Mouse (Mus musculus) lung, postnatal 25 days (tissue): ENCODE results near the gene Cfap58.

Experiments
- DNase-seq: peaks from one replicate; pipeline ENCODE4 v3.0.0; 2022; ENCODE audit warnings: low spot score

The Cfap58 gene

DNA sequence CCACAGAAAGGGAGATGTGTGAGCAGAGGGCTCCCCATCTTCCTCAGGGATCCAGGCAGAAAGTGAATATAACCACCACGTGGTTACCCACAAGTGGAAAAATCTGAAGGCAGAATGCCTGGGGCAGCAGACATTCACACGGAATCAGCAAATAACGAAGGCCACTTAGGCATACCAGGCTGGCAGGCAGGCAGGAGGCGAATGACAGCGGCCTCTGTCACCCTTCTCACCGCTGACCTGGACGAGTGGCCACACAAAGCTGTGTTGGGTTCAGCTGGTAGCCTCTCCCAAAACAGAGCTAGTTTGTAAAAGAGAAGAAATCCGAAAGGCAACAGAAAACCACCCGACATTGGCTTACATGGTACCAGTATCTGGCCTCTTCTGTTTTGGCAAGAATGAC lies 19.5 kb upstream of the Cfap58 start:
- DNase-seq, result no peak

DNA sequence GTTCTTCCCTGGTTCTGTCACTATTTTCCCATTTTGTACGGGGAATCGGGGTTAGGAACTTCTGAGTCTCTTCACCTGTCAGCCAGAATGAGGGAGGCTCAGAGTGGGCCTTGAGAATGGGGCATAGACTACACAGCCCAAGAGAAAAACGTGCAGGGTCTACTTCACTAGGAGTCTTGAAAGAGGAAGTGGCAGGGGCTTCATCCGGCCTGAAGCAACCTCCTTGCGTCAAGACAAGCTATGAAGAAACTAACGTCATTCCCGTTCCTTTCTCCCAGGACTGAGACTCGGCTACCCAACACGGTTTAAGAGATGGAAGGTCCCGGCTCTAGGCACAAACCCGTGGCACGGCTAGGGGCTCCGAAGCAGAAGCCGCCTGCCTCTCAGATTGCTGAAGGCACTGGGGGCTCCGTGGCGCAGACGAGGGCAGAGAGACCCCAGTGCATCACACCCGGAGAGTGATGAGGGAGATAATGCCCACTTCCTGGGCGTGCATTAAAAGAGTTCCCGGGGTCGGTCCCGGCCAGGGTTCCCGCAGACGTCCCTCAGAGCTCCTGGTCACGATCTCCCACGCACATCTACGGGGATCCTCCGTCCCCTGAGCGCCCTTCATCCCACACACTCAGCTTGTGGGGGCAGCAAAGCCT lies 18.9 kb upstream of the Cfap58 start:
- DNase-seq, result peak; percentile 60

DNA sequence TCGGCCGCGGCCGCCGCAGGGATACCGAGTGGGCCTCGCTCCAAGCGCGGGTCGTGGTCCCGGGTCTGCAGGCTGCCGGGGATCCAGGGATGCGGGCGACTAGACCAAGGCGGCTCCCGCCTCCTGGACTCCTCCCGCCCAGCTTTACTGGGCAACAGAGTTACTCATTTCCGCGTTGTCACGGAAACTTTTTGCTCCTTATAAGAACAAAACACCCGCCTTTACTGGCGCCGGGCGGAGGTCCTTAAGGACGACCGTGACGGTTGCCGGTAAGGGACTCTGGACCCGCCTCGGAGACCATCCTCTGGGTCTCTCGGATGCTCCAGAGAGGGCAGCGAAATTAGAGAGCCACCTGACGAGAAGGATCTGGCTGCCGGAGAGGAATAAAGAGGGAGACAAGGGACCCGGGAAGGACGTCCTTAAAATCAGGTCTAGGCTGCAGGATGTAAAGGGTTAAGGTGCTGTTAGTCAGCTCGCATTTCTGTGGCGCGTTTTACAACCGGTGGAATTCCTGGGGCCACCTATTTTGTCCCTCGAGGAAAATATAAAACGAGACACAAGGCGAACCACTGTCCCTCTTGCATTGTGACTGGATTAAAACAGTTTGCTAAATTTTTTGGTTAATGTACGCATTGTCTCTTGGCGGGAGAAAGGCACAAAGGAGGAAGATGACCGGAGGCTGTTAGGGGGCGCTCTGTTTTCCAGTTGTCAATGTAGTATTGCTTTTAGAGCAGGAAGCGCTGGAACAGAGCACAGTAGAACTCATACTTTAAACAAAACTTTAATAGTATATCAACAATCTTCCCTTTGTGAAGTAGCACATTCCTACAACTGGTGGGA lies 18.1 kb upstream of the Cfap58 start, which contains the start of the genes Cfap43 and Itprip:
Gene Cfap43, minus strand, starts transcription at position 162 of the 840 bp plus-strand sequence.
Gene Itprip, minus strand, starts transcription at position 174 of the 840 bp plus-strand sequence.
- peak; percentile 92 for DNase-seq

DNA sequence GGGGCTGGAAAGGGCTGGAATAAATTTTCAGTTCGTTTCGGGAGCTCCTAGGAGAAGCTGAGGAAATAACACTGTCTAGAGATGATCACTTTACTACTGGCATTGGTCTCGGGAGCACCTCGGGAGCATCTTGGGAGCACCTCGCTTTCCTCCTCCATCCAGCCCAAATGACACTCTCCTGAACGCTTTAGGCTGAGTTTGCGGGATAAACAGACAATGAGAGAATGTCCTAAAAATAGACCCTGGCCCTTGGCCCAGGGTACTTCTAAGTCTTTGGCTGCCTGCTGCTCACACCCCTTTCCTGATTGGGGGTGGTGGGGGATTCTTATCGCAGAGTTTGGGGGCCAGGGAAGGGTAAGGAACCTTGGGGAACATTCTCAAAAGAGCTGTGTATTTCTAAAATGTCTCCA lies 17.5 kb upstream of the Cfap58 start:
- peak; percentile 66 for DNase-seq

DNA sequence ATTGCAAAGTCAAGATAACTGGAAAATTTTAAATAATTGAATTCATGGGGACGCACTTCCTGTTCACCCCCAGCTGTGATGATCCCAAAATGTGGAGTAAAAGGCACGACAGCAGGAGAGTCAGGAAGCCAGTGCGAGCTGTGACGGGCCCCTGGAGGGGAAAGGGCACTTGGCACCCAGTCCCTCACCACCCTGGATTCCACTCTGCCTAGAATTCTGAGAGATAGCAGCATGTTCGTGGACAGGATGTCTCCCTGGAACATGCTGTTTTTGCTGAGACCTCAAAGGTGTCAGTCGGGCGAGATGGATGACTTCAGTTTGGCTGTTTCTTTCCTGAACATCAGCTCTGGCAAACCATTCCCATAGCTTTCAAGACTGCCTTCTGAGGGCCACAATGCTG lies 11.7 kb upstream of the Cfap58 start:
- DNase-seq, result no peak

DNA sequence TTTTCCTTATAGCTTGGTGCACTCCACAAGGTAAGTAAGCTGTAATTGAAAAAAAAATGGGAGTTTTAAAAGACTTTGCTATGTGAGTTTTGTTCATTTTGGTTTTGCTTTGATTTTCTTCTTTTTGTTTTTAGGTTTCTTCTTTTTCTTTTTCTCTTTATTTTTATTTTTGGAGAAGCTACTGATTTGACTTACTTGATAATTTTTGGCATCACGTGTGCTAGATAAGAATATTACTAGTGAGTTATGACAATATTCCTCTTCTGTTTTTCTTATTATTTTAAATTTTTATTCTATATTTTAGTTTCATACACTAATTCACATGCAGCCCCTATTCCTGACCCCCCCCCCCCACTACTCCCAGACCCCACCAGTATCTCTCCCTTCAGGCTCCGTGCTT lies 10.4 kb upstream of the Cfap58 start:
- DNase-seq, result no peak

DNA sequence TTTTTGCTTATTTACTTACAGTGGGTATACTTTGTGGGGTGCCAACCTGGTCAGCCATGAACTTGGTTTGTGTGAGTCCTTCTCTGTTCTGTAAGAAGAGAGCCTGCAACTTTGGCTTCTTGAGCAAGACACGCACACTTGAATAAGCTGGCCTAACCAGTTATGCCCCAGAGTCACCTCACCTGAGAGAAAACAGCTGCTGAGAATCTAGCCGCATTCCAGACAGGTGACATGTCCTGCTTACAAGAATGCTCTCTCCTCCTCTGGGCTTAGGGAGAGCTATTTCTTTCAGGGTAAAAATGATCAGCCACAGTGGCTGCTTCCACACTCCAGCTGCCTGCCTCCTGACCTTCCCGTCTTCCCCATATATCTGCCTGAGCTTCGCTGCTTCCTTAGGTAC lies 8.4 kb upstream of the Cfap58 start:
- DNase-seq, result peak; percentile 86

DNA sequence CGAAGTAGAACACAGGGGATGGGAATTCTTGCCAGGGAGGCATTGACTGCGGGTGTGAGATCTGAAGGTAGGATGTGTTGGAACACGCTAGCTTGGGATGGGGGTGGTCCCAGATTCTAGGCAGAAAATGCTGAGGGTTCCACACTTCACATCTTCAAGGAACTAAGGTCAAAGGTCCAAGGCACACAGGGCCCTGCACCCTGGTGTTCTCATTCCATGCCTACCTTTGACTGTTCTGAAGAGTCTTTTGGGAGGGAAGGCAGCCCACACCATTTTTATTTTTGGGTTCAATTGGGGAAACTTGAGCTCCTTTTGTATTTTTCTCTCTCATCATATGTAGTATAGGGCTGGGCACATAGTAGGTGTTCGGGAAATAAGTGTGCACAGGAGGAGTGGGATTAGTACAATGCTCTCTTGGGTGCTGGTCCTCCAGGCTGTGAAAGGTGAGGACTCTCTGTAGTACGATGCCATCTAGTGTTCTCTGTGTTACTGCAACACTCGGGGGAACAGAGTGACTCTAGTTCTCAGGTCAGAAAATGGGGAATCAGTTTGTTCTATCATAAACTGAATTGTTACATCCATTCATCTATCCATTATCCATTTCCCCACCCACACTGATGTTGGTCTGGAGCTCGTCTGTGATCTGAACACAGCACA lies 5.4 kb upstream of the Cfap58 start:
- DNase-seq, result peak; percentile 73

DNA sequence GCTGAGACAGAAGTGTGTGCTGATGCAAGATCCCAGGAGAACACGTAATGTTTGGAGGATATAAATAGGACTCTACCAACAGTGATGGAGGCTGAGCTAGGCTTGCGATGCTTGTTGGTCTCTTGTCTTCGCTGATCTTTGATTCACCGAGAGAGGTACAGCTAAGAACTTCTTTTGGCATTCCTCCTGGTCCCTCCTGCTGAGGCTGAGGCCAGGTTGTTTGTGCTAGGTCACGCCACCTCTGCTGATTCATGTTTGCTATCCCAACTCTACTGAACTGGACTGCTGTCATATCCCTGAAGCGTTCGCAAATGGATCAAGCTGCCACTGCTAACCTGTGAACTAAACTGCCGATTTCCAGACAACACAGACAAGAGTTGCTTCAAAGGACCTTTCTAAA lies 3.3 kb upstream of the Cfap58 start:
- DNase-seq, result no peak

DNA sequence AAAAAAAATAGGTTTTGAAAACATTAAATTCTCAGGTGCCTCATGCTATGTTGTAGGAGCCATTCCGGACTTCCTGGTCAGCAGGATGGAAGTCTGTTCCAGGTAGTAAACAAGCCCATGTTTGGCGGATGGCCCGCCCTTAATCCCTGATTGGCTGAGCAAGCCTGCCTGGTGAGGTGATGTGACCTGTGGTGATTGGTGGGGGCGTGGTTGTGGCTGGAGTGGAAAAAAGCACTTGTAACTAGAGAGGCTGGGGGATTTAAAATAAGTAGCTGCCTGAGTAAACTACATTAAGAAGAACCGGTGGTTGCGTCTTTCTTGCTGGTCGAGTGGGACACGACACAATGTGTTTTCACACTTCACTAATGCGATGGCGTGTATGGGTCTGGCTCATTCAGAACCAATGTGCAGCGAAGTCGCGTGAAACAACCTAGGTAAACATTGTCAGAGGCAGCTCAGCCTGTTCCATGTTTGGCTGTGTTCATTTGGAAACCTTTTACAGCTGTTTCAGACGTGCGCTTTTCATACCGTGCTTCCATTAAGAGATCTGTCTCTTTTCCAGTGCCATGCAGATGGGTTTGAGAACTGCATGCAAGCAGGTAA lies 2.7 kb upstream of the Cfap58 start:
- peak; percentile 50 for DNase-seq

DNA sequence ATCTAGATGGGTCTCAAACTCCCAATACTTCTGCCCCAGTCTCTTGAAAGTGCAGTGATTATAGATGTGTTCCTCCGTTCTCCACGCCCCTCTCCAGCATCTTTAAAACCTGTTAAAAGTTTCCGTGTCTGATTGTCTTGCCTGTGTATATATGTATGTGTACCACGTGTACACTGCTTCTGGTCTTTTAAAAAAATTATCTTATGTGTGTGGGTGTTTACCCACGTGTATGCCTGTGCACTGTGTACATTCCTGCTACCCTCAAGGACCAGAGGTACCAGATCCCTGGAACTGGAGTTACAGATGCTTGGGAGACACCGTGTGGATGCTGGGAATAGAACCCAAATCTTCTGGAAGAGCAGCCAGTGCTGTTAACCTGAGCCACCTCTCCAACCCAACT lies 1.9 kb upstream of the Cfap58 start:
- DNase-seq, result no peak

DNA sequence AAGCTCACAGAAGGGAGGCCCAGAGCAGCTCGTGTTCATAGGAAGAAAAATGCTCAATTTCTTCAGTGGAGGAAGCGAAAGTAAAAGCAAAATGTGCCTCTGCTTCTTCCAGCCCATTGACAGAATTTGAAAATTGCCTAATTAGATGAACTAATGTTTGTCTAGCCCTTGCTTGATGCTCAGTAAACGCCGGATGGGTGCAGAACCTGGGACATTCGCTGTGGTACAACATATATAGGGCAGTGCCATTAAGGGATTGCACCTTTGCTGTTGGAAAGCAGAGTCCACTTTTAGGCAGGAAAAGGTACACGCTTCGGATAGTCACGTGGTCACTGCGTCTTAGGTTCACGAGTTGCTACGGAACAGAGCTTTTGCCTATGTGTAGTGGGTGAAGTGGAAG lies 985 bp upstream of the Cfap58 start:
- no peak for DNase-seq

DNA sequence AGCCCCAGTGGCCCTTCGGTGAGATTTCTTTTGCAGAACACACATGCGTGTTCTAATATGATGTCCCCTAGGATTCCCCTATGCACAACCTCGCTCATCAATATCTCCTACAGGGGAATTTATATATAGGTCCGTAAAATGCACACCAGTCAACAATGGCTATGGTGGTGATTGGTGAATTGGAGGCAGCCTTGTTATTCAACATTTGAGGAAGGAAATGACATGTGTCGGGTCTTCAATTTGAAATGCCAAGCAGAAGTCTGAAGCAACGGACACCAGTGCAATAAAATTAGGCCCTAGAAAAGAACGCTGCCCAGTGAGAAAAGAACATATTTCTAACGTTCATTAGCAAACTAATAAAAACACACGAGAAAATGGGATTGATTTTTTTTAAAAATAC lies 537 bp upstream of the Cfap58 start:
- no peak for DNase-seq

DNA sequence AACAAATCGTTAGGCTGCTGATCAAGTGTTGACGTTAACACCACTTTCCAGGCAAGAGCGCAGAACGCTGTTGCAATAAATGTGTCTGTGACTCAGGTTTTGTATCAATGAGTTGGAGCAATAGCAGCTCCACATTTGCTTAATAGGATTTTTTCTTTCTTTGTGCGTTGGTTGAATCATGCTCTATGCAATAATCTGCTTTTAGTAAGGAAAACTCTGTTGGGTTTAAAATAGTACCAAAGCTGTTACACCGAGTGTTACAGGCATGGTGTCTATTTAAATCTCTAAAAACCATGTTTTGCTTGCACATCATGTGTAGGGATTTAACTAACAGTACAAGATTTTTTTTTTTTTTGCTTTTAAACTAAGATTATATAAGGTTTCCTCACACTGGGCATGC lies 1.9 kb downstream of the Cfap58 start:
- DNase-seq, result no peak

DNA sequence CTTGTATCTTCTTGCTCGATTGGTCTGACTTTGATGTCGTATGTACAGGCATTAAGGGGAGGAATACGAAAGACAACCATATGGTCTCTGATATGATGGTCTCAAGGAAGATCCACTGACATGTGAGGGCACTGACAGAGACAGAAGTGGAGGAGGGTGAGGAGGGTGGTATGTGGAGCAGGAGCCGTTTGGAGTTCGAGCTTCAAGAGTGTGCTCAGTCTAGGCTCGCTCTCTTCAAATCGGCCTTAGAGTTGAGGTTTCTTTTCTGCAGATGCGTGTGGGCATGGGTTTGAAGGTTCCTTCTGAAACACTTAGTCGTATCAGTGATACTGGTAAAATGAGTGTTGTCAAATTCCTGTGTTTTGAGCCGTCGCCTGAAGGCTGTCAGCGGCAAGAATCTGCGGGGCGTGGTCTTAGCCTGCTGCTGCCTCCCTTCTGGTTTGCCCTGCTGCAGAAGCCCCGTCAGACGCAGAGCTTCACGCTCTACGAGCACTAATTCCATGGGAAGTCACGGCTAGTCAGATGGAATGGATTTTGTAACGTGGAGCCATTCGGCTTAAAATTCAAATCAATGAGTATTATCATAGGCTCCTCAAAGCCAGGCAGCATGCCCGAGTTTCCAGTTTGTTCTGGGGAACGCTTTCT lies 9.5 kb downstream of the Cfap58 start:
- DNase-seq, result no peak

DNA sequence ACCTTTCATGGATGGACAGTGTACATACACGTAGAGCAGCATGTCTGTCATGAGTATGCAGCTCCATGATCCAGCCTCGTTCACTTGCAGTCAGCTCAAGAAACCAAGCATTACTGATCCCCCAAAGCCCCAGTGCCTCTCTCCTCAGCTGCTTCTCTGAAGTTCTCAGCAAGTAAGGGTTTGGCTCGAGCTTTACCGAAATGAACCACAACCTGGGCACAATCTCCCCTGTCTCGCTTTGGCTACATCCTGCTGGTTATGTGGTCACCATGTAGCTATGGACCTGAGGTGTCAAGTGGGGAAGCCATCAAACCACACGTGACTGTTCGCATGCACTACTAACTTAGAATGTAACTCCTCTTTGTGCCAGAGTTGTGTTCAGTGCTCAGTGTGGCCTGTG lies 13.5 kb downstream of the Cfap58 start:
- DNase-seq, result no peak

DNA sequence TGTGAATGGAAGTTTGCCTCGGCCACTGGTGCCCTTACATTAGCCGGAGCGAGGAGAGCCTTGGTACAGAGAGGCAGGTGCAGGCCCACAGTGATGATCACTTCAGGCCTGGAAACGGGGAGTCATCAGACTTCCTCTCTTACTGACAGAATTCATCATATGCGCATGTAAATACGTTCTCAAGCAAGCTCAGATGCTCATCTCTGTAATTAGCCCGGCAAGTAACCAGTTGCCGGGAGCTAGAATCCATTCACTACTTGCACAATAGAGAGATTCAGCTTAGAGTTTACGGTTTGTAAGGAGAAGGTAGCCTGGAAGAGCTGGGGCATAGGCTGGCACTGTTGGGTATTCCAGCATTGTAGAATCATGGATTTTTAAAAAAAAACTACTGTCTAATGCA lies 15.7 kb downstream of the Cfap58 start:
- no peak for DNase-seq

DNA sequence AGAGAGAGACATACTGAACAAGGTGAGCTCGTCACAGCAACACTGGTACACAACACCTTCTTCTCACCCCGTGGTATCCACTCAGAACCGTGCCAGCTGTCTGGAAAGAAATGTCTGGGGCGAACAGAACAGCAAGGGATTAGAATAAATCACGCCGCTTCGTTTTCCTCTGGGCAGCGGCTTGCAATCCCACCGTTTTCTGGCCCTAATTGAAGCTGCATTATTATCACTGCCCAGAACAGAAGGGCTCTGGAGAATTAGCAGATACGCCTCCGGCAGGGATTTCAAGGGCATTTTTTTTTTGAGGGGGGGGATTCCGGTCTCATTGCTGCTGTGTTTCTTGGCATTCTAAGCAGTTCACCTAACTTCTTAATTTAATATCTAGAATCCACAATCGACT lies 20.7 kb downstream of the Cfap58 start:
- DNase-seq, result no peak

DNA sequence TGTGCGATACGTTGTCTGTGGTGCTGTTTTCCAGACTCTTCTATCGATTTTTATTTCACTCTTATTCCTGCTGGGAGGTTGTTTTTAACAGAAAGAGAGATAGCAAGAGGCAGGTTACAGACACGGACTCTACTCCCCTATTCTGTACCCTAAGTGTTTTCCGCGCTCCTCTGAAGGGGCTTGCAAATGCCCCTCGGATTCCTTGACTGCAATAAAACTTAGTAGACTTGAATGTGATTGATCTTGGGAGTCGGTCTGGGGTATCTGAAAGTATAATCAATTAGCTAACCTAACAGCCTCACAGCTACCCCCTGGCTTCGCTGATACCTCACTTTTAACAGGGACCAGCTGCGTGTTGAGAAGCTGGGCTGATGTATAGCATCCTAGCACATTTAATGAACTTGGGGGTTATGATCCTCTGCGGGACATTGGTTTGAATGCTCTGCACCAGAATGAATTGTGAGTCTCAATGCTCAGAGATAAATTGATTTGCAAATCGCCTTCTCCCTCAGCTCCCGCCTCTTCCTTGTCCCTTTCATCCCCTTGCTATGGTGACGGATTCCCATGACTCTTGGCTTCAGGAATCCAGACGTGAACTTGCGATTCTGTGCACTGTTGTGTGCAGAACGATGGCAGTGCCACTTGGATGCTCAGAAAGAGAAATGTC lies 31.7 kb downstream of the Cfap58 start:
- no peak for DNase-seq

DNA sequence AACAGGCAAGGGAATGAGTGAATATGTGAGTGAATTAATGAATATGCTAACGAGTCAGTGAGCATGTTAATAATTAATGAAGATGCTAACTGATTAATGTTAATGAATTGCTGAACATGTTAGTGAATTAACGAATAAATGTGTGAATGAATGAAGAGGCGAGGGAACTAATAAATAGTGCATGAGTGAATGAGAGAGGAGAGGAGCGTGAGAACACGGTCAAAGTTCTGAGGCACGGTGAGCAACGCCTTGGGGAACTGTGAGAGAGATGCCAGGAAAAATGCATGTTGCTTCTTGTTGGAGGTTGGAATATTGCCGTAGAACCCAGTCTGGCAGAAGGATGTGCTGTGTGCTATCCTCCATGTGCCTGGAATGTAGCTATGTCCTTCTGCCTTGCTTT lies 33.6 kb downstream of the Cfap58 start:
- DNase-seq, result no peak

DNA sequence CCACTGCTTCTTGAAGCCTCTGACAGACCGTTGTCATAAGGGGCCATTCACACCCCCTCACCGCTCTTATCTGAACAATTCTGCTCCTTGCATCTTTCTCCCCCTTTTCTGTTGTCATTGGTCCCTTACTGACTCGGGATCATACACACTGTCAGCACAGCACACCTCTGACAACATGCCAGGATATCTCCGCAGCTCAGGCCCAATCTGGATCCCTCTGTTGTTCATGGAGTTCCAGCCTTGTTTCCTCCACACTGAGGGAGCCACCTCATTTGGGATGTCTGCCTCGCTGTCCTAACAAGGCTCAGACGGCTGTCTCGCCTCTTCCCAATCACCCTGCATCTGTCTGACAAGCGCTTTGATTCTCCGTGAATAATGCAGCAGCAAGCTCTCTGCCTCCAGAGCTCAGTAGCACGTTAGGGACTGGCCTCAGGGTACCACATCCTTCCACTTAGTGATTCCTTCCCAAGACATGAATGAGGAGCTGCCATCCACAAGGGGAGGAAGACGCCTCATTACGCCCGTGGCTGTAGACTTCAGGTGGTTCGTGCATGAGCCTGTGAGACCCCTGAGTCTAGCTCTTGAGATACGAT lies 40.7 kb downstream of the Cfap58 start:
- no peak for DNase-seq
